Mouse (Mus musculus) forebrain, postnatal 0 days (tissue): Measurements from ENCODE around the gene Prl2c3. TPM values are rescaled to one million over a fixed set of nuclear protein-coding genes. Genes with fewer than 3 reads are reported as not detected.
"Not testable (repeated sequence)": the region's sequence is repeated elsewhere in the genome, so short reads cannot be mapped to it uniquely, and the experiment has no call there.

Experiments used
- ATAC-seq: fragments of 200-750 bp; cut with Nextera tagmentation; 2 replicates; pipeline ENCODE4 v1.8.0; 2017; ENCODE audit warnings: mild to moderate bottlenecking, moderate library complexity
- DNase-seq: peaks from one replicate; pipeline ENCODE4 v3.0.0-alpha.2; 2015
- H3K27ac ChIP-seq: fragments of 300-500 bp; sonication (generic); 2 replicates; pipeline ENCODE4 v1.5.1; 2014; ENCODE audit warnings: low read depth, mild to moderate bottlenecking, antibody characterized with exemption, low read length, moderate library complexity, mixed read lengths
- H3K27me3 ChIP-seq: fragments of 300-500 bp; sonication (generic); 2 replicates; pipeline ENCODE4 v1.6.1; 2014; ENCODE audit warnings: mild to moderate bottlenecking, low read length, mixed read lengths; ENCODE audit not compliant: insufficient read depth
- H3K36me3 ChIP-seq: fragments of 300-500 bp; sonication (generic); 2 replicates; pipeline ENCODE4 v1.6.1; 2014; ENCODE audit warnings: mild to moderate bottlenecking, moderate library complexity; ENCODE audit not compliant: insufficient read depth
- H3K4me1 ChIP-seq: fragments of 300-500 bp; sonication (generic); 2 replicates; pipeline ENCODE4 v1.6.1; 2014; ENCODE audit warnings: antibody characterized with exemption; ENCODE audit not compliant: insufficient read depth
- H3K4me2 ChIP-seq: fragments of 300-500 bp; sonication (generic); 2 replicates; pipeline ENCODE4 v1.6.1; 2014; ENCODE audit warnings: low read depth, mild to moderate bottlenecking, moderate library complexity
- H3K4me3 ChIP-seq: fragments of 300-500 bp; sonication (generic); 2 replicates; pipeline ENCODE4 v1.5.1; 2014; ENCODE audit warnings: low read depth, low read length, mixed read lengths
- H3K9ac ChIP-seq: fragments of 300-500 bp; sonication (generic); 2 replicates; pipeline ENCODE4 v1.6.1; 2014; ENCODE audit warnings: mild to moderate bottlenecking
- H3K9me3 ChIP-seq: fragments of 300-500 bp; sonication (generic); 2 replicates; pipeline ENCODE4 v1.6.1; 2016; ENCODE audit warnings: low read length
- CTCF ChIP-seq: sonication (generic); IDR thresholded peaks from 2 replicates; pipeline ENCODE4 v1.5.1; 2016; ENCODE audit warnings: antibody characterized with exemption, control low read depth, low read depth
- WGBS: fragments of 180-500 bp; shearing (Covaris S2); extraction: QIAGEN DNeasy Blood & Tissue Kit; methylation state at CpG from one replicate; pipeline ENCODE4 v1.1.7; 2014; 5-methylcytosine and 5-hydroxymethylcytosine counted together
- polyA plus RNA-seq: library from polyadenylated mRNA; unstranded; fragments of >200 nt; fragmentation: Nextera tagmentation; extraction: Ambion mirVana; gene quantifications from 2 replicates; pipeline ENCODE4 v1.2.1, GENCODE M21; 2015
- total RNA-seq: library from RNA; depleted of rRNA; stranded (reverse); fragments of >200 nt; gene quantifications from 2 replicates; pipeline ENCODE4 v1.2.3, GENCODE M21; 2014; rRNA removed

The Prl2c3 gene
- total and polyA plus RNA-seq, 2 experiments from 2014 or later = not detected

DNA sequence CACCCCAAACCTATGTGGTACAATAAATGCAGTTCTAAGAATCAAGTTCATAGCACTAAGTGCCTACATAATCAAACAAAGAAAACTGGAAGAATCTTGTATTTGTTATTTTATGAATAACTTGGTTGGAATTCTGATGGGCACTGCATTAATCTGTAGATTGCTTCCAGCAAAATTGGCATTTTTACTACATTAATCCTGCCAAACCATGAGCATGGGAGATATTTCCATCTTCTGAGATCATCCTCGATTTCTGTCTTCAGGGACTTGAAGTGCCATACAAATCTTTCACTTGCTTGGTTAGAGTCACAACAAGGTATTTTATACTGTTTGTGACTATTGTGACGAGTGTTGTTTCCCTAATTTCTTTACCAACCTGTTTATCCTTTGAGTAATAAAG is 9.7 kb upstream of the Prl2c3 start:
- no peaks in the 10 kb centered on the region for H3K36me3 ChIP-seq
- H3K4me1 ChIP-seq = no peaks in the 10 kb centered on the region
- H3K27me3 ChIP-seq = no peaks in the 10 kb centered on the region
- WGBS = 60% methylated on average over 2 of the region's 2 CpGs
- ATAC-seq (no peak), DNase-seq (no peak)
- H3K4me3 ChIP-seq = no peak overlapping the region
- 0 out of 2 replicates have a peak, but pooled peaks cover 4% of the 10 kb centered on the region for H3K9me3 ChIP-seq
- TF ChIP-seq CTCF = no peak
- H3K27ac ChIP-seq = no peak overlapping the region
- H3K4me2 ChIP-seq = no peak overlapping the region
- H3K9ac ChIP-seq = no peak overlapping the region

DNA sequence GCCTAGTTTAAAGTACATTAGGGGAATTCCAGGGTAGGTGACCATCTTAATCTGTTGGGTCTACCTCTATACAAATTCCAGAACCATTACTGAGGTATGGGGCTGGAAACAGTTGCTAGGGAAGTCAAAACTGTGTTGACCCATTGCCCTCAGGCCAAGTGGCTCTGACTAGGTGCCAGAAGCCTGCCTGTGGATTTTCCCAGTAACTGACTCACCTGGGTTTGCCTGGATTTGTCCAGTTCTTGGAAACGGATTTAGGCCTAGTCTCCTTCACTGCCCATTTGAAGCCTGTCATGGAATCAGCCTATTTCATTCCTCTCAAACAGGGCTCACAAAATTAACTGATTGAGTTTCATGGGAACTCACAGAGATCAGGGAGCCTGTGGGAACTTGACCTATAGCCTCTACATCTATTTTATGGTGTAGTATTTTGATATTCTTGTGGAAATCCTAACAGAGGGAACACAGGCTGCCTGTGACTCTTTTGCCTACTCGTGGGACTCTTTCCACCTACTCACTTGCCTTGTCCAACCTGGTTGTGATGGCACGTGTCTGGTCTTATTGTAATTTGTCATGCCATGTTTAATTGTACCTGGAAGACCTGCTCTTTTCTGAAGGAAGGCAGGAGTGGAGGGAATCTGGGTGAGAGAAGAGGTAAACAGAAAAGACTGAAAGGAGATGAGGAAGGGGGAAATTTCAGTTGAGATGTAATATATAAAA is 9.1 kb upstream of the Prl2c3 start:
- not testable (repeated sequence) for H3K4me3 ChIP-seq, DNase-seq, H3K27ac ChIP-seq, H3K4me2 ChIP-seq, H3K36me3 ChIP-seq, H3K4me1 ChIP-seq, H3K9ac ChIP-seq, H3K9me3 ChIP-seq, ATAC-seq, H3K27me3 ChIP-seq
- 66% methylated on average over 3 of the region's 3 CpGs for WGBS

DNA sequence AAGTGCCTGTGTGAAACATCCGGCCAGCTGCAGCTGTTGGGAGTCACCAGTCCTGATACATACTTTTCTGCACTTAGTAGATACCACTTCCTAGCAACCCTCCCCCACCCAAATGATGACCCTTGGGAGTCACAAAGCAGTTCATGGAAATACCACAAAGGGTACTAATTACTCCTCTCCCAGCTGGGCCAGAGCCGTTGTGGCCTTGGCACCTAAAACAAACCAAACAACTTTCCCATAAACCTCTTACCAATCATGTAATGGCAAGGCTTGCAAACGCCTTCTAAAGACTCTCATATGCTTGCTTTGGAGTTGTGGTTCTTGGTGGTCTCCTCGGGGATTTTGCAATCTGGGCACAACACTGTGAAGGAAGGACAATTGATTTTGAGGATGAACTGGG is 6.6 kb upstream of the Prl2c3 start:
- not testable (repeated sequence) for H3K4me2 ChIP-seq, H3K9ac ChIP-seq, H3K36me3 ChIP-seq, H3K9me3 ChIP-seq, ATAC-seq, H3K4me1 ChIP-seq, H3K27ac ChIP-seq, H3K4me3 ChIP-seq, DNase-seq, H3K27me3 ChIP-seq
- WGBS = 53% methylated on average over 4 of the region's 4 CpGs

DNA sequence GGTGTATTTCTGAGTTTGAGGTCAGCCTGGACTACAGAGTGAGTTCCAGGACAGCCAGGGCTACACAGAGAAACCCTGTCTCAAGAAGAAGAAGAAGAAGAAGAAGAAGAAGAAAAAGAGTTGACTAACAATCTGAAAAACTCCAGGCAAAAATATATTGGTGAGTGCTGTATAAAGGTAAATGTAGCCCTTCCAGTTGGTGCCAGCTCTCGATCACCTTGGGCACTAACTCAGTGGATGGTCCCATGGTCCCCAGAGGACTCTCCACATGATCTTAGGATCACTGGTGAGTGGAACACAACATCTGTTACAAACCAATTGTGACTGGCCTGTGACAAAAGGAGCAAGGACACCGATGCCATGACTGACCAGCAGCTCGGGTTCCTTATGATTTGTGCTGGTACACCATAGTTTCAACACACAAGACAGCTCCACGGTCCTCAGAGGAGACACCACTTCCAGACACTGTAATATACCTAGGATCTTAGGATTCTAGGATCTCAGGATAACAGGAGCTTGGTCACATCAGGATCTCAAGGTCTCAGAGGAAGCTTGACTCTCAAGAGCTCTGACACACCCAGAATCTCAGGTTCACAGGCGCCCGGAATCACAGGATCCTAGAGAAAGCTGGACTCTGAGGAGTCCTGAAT is 30.3 kb downstream of the Prl2c3 start:
- not testable (repeated sequence) for ATAC-seq, H3K9me3 ChIP-seq, H3K4me2 ChIP-seq, DNase-seq, H3K36me3 ChIP-seq, H3K4me1 ChIP-seq, H3K9ac ChIP-seq, H3K4me3 ChIP-seq, H3K27me3 ChIP-seq, H3K27ac ChIP-seq
- WGBS = 82% methylated on average over 6 of the region's 6 CpGs

Other genes with a start within 250 kb of the Prl2c3 start
- gene Ero1lb, start 234.2 kb downstream of the Prl2c3 start, total RNA-seq = 6.1 and 9.2 TPM in 2 replicates
- gene Ero1lb, start 234.2 kb downstream of the Prl2c3 start, polyA plus RNA-seq = 5.3 and 7.2 TPM in 2 replicates
- not detected in 2 replicates for gene Prl2c2, start 205.3 kb upstream of the Prl2c3 start, total RNA-seq
- gene Prl2c2, start 205.3 kb upstream of the Prl2c3 start, polyA plus RNA-seq = not detected in 2 replicates